In genomic region chr11:73137116-73137515, GRCm38 (mm10) we compare ENCODE assay signal across 9 mouse cellular contexts. TPM values are rescaled to one million over a fixed set of nuclear protein-coding genes. Genes with fewer than 3 reads are reported as not detected.
DNase-seq lines count a peak whose midpoint lies in the region; ATAC-seq lines count a peak whose summit lies in the region.
"Had no signal": no experiment of that assay in that cellular context is flagged by ENCODE, and none has a peak within 500 bp of the region (broad histone marks: within the 10 kb centered on the region; RNA-seq: fewer than 3 reads in every experiment).

No protein-coding gene starts in this region.

- H3K27me3 ChIP-seq in heart, embryonic 13.5 days (replicated peaks): no peaks in the 10 kb centered on the region
- H3K27me3 ChIP-seq in embryonic facial prominence, embryonic 14.5 days (replicated peaks; ENCODE audit: control insufficient read depth, insufficient read depth, low read length): no peaks in the 10 kb centered on the region
- no peaks in the 10 kb centered on the region for H3K27me3 ChIP-seq in intestine, embryonic 16.5 days (replicated peaks; ENCODE audit: control insufficient read depth, insufficient read depth, low read length)
- H3K27me3 ChIP-seq in midbrain, embryonic 11.5 days (ENCODE audit: control insufficient read depth, insufficient read depth, low read length): no peaks in the 10 kb centered on the region
- H3K27me3 ChIP-seq: Patski had no signal

- H3K9me3 ChIP-seq in heart, embryonic 13.5 days: no peaks in the 10 kb centered on the region
- no peaks in the 10 kb centered on the region for H3K9me3 ChIP-seq in embryonic facial prominence, embryonic 14.5 days (ENCODE audit: control insufficient read depth, low read length)
- no peaks in the 10 kb centered on the region for H3K9me3 ChIP-seq in intestine, embryonic 16.5 days (ENCODE audit: control insufficient read depth, low read length)
- H3K9me3 ChIP-seq in midbrain, embryonic 11.5 days (ENCODE audit: control insufficient read depth, low read length): no peaks in the 10 kb centered on the region

- peaks cover 43% of the 10 kb centered on the region for H3K4me1 ChIP-seq in heart, embryonic 13.5 days
- peaks cover 15% of the 10 kb centered on the region; the same call in 1 of the 2 replicates for H3K4me1 ChIP-seq in embryonic facial prominence, embryonic 14.5 days (ENCODE audit: control insufficient read depth, insufficient read depth, low read length)
- H3K4me1 ChIP-seq in intestine, embryonic 16.5 days (ENCODE audit: control insufficient read depth, insufficient read depth, low read length): peaks cover 24% of the 10 kb centered on the region
- H3K4me1 ChIP-seq in midbrain, embryonic 11.5 days (ENCODE audit: control insufficient read depth, insufficient read depth, low read length): peaks cover 12% of the 10 kb centered on the region

- peak overlapping the region; percentile 53 for H3K27ac ChIP-seq in heart, embryonic 13.5 days (replicated peaks)
- no peak overlapping the region for H3K27ac ChIP-seq in embryonic facial prominence, embryonic 14.5 days (replicated peaks; ENCODE audit: low read depth, low read length)
- peak overlapping the region; percentile 14; the same call in 1 of the 2 replicates for H3K27ac ChIP-seq in intestine, embryonic 16.5 days (ENCODE audit: low read length)
- no peak overlapping the region for H3K27ac ChIP-seq in midbrain, embryonic 11.5 days (ENCODE audit: low read depth, low read length)

- peak overlapping the region; percentile 72 for H3K4me3 ChIP-seq in heart, embryonic 13.5 days
- peak overlapping the region; percentile 79 for H3K4me3 ChIP-seq in embryonic facial prominence, embryonic 14.5 days (ENCODE audit: low read depth, low read length)
- peak overlapping the region; percentile 92 for H3K4me3 ChIP-seq in intestine, embryonic 16.5 days (ENCODE audit: low read length)
- H3K4me3 ChIP-seq in midbrain, embryonic 11.5 days (ENCODE audit: low read depth, low read length): peak overlapping the region; percentile 84

- 29% methylated on average over 11 of the region's 11 CpGs for WGBS in heart, embryonic 13.5 days
- WGBS in embryonic facial prominence, embryonic 14.5 days: 32% methylated on average over 11 of the region's 11 CpGs
- 19% methylated on average over 11 of the region's 11 CpGs for WGBS in intestine, embryonic 16.5 days
- 54% methylated on average over 11 of the region's 11 CpGs for WGBS in midbrain, embryonic 11.5 days

- peaks cover 33% of the 10 kb centered on the region for H3K36me3 ChIP-seq in heart, embryonic 13.5 days
- peaks cover 12% of the 10 kb centered on the region; the same call in 1 of the 2 replicates for H3K36me3 ChIP-seq in embryonic facial prominence, embryonic 14.5 days (ENCODE audit: control insufficient read depth, insufficient read depth, low read length)
- no peaks in the 10 kb centered on the region for H3K36me3 ChIP-seq in intestine, embryonic 16.5 days (ENCODE audit: control insufficient read depth, insufficient read depth, low read length)
- peaks cover 14% of the 10 kb centered on the region for H3K36me3 ChIP-seq in midbrain, embryonic 11.5 days (ENCODE audit: control insufficient read depth, insufficient read depth, low read length)

- peak overlapping the region; percentile 90 for H3K9ac ChIP-seq in heart, embryonic 13.5 days
- H3K9ac ChIP-seq in embryonic facial prominence, embryonic 14.5 days (ENCODE audit: low read depth, low read length): peak overlapping the region; percentile 82
- H3K9ac ChIP-seq in intestine, embryonic 16.5 days (ENCODE audit: low read depth, low read length): peak overlapping the region; percentile 82
- H3K9ac ChIP-seq in midbrain, embryonic 11.5 days (ENCODE audit: low read length): peak overlapping the region; percentile 85

- DNase-seq in heart, postnatal 4 days: no peak
- DNase-seq in embryonic facial prominence, embryonic 14.5 days (ENCODE audit: low spot score): peak; percentile 29
- DNase-seq in midbrain, embryonic 11.5 days (ENCODE audit: low spot score, missing footprints): peak; percentile 83
- no peak for DNase-seq in adrenal gland, adult 2 months
- no peak for DNase-seq in embryo, embryonic 10.5 days (ENCODE audit: low spot score)
- DNase-seq in retina, embryonic 14.5 days (ENCODE audit: low spot score): no peak

- H3K4me2 ChIP-seq in heart, embryonic 13.5 days: peak overlapping the region; percentile 86
- H3K4me2 ChIP-seq in embryonic facial prominence, embryonic 14.5 days (ENCODE audit: low read depth, low read length): peak overlapping the region; percentile 67
- peak overlapping the region; percentile 72 for H3K4me2 ChIP-seq in intestine, embryonic 16.5 days (ENCODE audit: low read depth, low read length)
- peak overlapping the region; percentile 59 for H3K4me2 ChIP-seq in midbrain, embryonic 11.5 days

- no peak for ATAC-seq in heart, embryonic 13.5 days (ENCODE audit: extremely low read depth, insufficient number of reproducible peaks, low FRiP score, low TSS enrichment)
- ATAC-seq in embryonic facial prominence, embryonic 14.5 days (ENCODE audit: low read depth): no peak
- ATAC-seq in intestine, embryonic 16.5 days: peak; percentile 26; the same call in 1 of the 2 replicates
- ATAC-seq in midbrain, embryonic 11.5 days (ENCODE audit: low FRiP score): no peak

RNA-seq across cellular contexts. Expression of gene Haspin, which starts 1.0 kb away (rescaled TPM):
- polyA plus RNA-seq in heart, embryonic 13.5 days (2015; fragmentation: Nextera tagmentation; extraction: Ambion mirVana): 11.5 and 11.9 TPM in 2 replicates
- 1 to 10 TPM; 6.0 to 7.1 TPM for total RNA-seq in heart, postnatal 4 days (2021)
- polyA plus RNA-seq in embryonic facial prominence, embryonic 14.5 days (2014; fragmentation: Nextera tagmentation; extraction: Ambion mirVana): 12.1 and 13.4 TPM in 2 replicates
- polyA plus RNA-seq in intestine, embryonic 16.5 days (2015; fragmentation: Nextera tagmentation; extraction: Ambion mirVana): 13.1 and 14.1 TPM in 2 replicates
- 16.7 and 18.9 TPM in 2 replicates for polyA plus RNA-seq in midbrain, embryonic 11.5 days (2014; fragmentation: Nextera tagmentation; extraction: Ambion mirVana)
- total RNA-seq in adrenal gland, adult 2 months (2021): under 1 TPM; 0.35 TPM
- polyA plus RNA-seq in adrenal gland, adult 2 months (2012; rRNA removed): 0.70 and 0.91 TPM in 2 replicates

RNA-seq across cellular contexts. Expression of gene P2rx5, which starts 23.1 kb away (rescaled TPM):
- 1.1 and 2.0 TPM in 2 replicates for polyA plus RNA-seq in heart, embryonic 13.5 days (2015; fragmentation: Nextera tagmentation; extraction: Ambion mirVana)
- total RNA-seq in heart, postnatal 4 days (2021): 1 to 10 TPM; 3.9 to 5.0 TPM
- polyA plus RNA-seq in embryonic facial prominence, embryonic 14.5 days (2014; fragmentation: Nextera tagmentation; extraction: Ambion mirVana): 1.8 and 2.6 TPM in 2 replicates
- 0.12 TPM in 1 of 2 replicates, not detected in the other for polyA plus RNA-seq in intestine, embryonic 16.5 days (2015; fragmentation: Nextera tagmentation; extraction: Ambion mirVana)
- 0.08 and 0.23 TPM in 2 replicates for polyA plus RNA-seq in midbrain, embryonic 11.5 days (2014; fragmentation: Nextera tagmentation; extraction: Ambion mirVana)
- total RNA-seq in adrenal gland, adult 2 months (2021): 10 to 100 TPM in 1 of 2 experiments, 1 to 10 TPM in 1; 4.4 to 10.9 TPM
- polyA plus RNA-seq in adrenal gland, adult 2 months (2012; rRNA removed): 2.3 and 2.9 TPM in 2 replicates

RNA-seq across cellular contexts. Expression of gene Emc6, which starts 39.7 kb away (rescaled TPM):
- 93.0 and 101 TPM in 2 replicates for polyA plus RNA-seq in heart, embryonic 13.5 days (2015; fragmentation: Nextera tagmentation; extraction: Ambion mirVana)
- total RNA-seq in heart, postnatal 4 days (2021): 10 to 100 TPM; 66.3 to 67.9 TPM
- polyA plus RNA-seq in embryonic facial prominence, embryonic 14.5 days (2014; fragmentation: Nextera tagmentation; extraction: Ambion mirVana): 107 and 111 TPM in 2 replicates
- polyA plus RNA-seq in intestine, embryonic 16.5 days (2015; fragmentation: Nextera tagmentation; extraction: Ambion mirVana): 116 and 121 TPM in 2 replicates
- 125 TPM in 2 replicates for polyA plus RNA-seq in midbrain, embryonic 11.5 days (2014; fragmentation: Nextera tagmentation; extraction: Ambion mirVana)
- 10 to 100 TPM; 86.1 to 88.7 TPM for total RNA-seq in adrenal gland, adult 2 months (2021)
- polyA plus RNA-seq in adrenal gland, adult 2 months (2012; rRNA removed): 91.0 and 117 TPM in 2 replicates

RNA-seq across cellular contexts. Expression of gene Tax1bp3, which starts 39.8 kb away (rescaled TPM):
- 236 and 262 TPM in 2 replicates for polyA plus RNA-seq in heart, embryonic 13.5 days (2015; fragmentation: Nextera tagmentation; extraction: Ambion mirVana)
- total RNA-seq in heart, postnatal 4 days (2021): 100 to 1,000 TPM; 109 to 112 TPM
- polyA plus RNA-seq in embryonic facial prominence, embryonic 14.5 days (2014; fragmentation: Nextera tagmentation; extraction: Ambion mirVana): 188 and 213 TPM in 2 replicates
- 231 and 236 TPM in 2 replicates for polyA plus RNA-seq in intestine, embryonic 16.5 days (2015; fragmentation: Nextera tagmentation; extraction: Ambion mirVana)
- 183 and 189 TPM in 2 replicates for polyA plus RNA-seq in midbrain, embryonic 11.5 days (2014; fragmentation: Nextera tagmentation; extraction: Ambion mirVana)
- 10 to 100 TPM; 71.0 to 87.8 TPM for total RNA-seq in adrenal gland, adult 2 months (2021)
- 71.0 and 77.0 TPM in 2 replicates for polyA plus RNA-seq in adrenal gland, adult 2 months (2012; rRNA removed)

RNA-seq across cellular contexts. Expression of gene Itgae, which starts 46.7 kb away (rescaled TPM):
- polyA plus RNA-seq in heart, embryonic 13.5 days (2015; fragmentation: Nextera tagmentation; extraction: Ambion mirVana): 0.24 and 0.27 TPM in 2 replicates
- total RNA-seq in heart, postnatal 4 days (2021): under 1 TPM; 0.18 to 0.21 TPM
- polyA plus RNA-seq in embryonic facial prominence, embryonic 14.5 days (2014; fragmentation: Nextera tagmentation; extraction: Ambion mirVana): 0.20 and 0.21 TPM in 2 replicates
- polyA plus RNA-seq in intestine, embryonic 16.5 days (2015; fragmentation: Nextera tagmentation; extraction: Ambion mirVana): 0.37 TPM in 2 replicates
- 0.21 and 0.27 TPM in 2 replicates for polyA plus RNA-seq in midbrain, embryonic 11.5 days (2014; fragmentation: Nextera tagmentation; extraction: Ambion mirVana)
- total RNA-seq in adrenal gland, adult 2 months (2021): under 1 TPM; 0.23 to 0.79 TPM
- 0.39 and 0.54 TPM in 2 replicates for polyA plus RNA-seq in adrenal gland, adult 2 months (2012; rRNA removed)

Comparison
In these comparisons a context has a peak if more than half of its experiments do, and no peak if none do; other contexts are left out.
1. H3K27ac ChIP-seq: peak in heart, embryonic 13.5 days (single experiment) and intestine, embryonic 16.5 days (single experiment); none in embryonic facial prominence, embryonic 14.5 days (single experiment) and midbrain, embryonic 11.5 days (single experiment).
2. DNase-seq: peak in embryonic facial prominence, embryonic 14.5 days (single experiment) and midbrain, embryonic 11.5 days (single experiment); none in heart, postnatal 4 days (single experiment), adrenal gland, adult 2 months (single experiment), embryo, embryonic 10.5 days (single experiment) and retina, embryonic 14.5 days (single experiment).
3. Peak in every context shown above with its lines, with median percentiles within 50 percentile points of each other: H3K4me2 ChIP-seq, H3K4me3 ChIP-seq and H3K9ac ChIP-seq.